Mouse (Mus musculus) hindbrain, embryonic 13.5 days (tissue): Measurements from ENCODE around the gene Olfr1274-ps. TPM values are rescaled to one million over a fixed set of nuclear protein-coding genes. Genes with fewer than 3 reads are reported as not detected.

ENCODE experiments used
- ATAC-seq: fragments of 200-750 bp; cut with Nextera tagmentation; 2 replicates; pipeline ENCODE4 v1.8.0; 2017; ENCODE audit warnings: moderate TSS enrichment; ENCODE audit not compliant: low FRiP score
- H3K27ac ChIP-seq: fragments of 300-500 bp; sonication (generic); 2 replicates; pipeline ENCODE4 v1.5.1; 2015; ENCODE audit warnings: inconsistent platforms, mild to moderate bottlenecking, moderate library complexity
- H3K27me3 ChIP-seq: fragments of 300-500 bp; sonication (generic); 2 replicates; pipeline ENCODE4 v1.6.1; 2015; ENCODE audit warnings: mild to moderate bottlenecking, inconsistent platforms
- H3K36me3 ChIP-seq: fragments of 300-500 bp; sonication (generic); 2 replicates; pipeline ENCODE4 v1.6.1; 2015; ENCODE audit warnings: mild to moderate bottlenecking, inconsistent platforms
- H3K4me1 ChIP-seq: fragments of 300-500 bp; sonication (generic); replicated peaks from 2 replicates; pipeline ENCODE4 v1.6.1; 2015; ENCODE audit warnings: inconsistent platforms
- H3K4me2 ChIP-seq: fragments of 300-500 bp; sonication (generic); 2 replicates; pipeline ENCODE4 v1.6.1; 2015; ENCODE audit warnings: inconsistent platforms, mild to moderate bottlenecking, moderate library complexity
- H3K4me3 ChIP-seq: fragments of 300-500 bp; sonication (generic); 2 replicates; pipeline ENCODE4 v1.5.1; 2015; ENCODE audit warnings: mild to moderate bottlenecking, inconsistent platforms
- H3K9ac ChIP-seq: fragments of 300-500 bp; sonication (generic); 2 replicates; pipeline ENCODE4 v1.6.1; 2015; ENCODE audit warnings: mild to moderate bottlenecking, inconsistent platforms
- H3K9me3 ChIP-seq: fragments of 300-500 bp; sonication (generic); 2 replicates; pipeline ENCODE4 v1.6.1; 2016; ENCODE audit warnings: inconsistent platforms
- WGBS: fragments of 180-500 bp; shearing (Covaris S2); methylation state at CpG from one replicate; pipeline ENCODE4 v1.1.7; 2015; 5-methylcytosine and 5-hydroxymethylcytosine counted together
- polyA plus RNA-seq: library from polyadenylated mRNA; unstranded; fragments of >200 nt; fragmentation: Nextera tagmentation; extraction: Ambion mirVana; gene quantifications from 2 replicates; pipeline ENCODE4 v1.2.1, GENCODE M21; 2015

The Olfr1274-ps gene
- polyA plus RNA-seq, 1 experiment from 2014 or later: not detected

DNA sequence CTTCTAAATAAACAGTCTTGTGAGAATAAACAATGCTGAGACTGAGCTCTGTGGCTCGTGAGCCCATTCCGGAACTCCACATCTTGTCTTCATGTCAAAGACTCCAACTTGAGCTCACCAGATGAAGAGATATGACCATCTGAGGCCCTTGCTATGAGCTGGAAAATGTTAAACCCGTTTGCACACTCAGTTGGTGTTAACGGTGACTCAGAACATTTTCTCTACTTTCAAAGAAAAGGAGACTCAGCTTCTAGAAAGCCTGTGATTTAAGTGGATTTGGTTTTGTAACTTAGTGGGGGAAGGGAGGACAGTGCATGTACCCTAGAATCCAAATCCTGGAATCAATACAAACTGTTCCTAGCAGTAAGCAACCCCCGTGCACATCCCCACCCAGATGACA, 45.3 kb downstream of the Olfr1274-ps start:
- no peak overlapping the region for H3K4me2 ChIP-seq
- H3K4me3 ChIP-seq: no peak overlapping the region
- no peak for ATAC-seq
- no peak overlapping the region for H3K27ac ChIP-seq
- H3K36me3 ChIP-seq: peaks cover 12% of the 10 kb centered on the region
- H3K9me3 ChIP-seq: no peaks in the 10 kb centered on the region
- H3K9ac ChIP-seq: no peak overlapping the region
- 83% methylated on average over 5 of the region's 5 CpGs for WGBS
- no peaks in the 10 kb centered on the region for H3K4me1 ChIP-seq
- H3K27me3 ChIP-seq: no peaks in the 10 kb centered on the region

DNA sequence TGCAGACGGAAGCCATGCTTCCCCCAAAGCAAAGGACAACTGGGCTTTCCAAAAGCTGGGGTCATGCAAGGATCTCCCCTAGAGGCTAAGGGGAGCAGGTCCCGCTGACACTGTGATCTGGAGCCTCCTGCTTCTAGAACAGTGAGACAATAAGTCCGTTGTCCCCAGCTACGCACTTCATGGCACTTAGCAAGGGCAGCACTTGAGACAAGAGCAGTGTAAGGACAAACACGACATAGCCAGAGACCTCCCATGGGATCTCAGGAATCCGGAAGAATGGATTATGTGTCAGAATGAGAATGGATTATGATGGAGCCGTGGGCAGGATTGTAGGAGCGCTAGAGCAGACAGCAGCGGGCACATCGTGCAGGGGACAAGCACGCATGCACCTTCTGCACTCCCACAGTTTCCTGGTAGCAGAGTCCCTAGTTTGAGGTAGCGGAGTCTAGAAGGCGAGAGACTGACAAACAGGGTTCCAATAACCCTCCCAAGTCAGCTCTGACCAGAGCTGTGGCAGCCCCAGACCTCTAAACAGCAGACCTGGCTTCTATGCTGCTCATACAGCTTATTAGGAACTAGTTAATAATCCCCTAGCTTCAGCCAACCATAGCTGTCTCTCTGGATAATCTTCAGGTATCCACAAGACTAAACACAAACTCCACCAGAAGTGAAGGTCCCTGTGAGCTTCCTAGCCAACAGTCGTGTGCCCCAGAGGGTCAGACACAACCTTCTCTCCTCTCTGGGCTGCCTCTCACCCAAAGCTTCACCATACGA, 50.7 kb downstream of the Olfr1274-ps start:
- no peak overlapping the region for H3K4me3 ChIP-seq
- H3K27ac ChIP-seq: no peak overlapping the region
- H3K9ac ChIP-seq: no peak overlapping the region
- no peaks in the 10 kb centered on the region for H3K27me3 ChIP-seq
- ATAC-seq: no peak
- no peaks in the 10 kb centered on the region for H3K4me1 ChIP-seq
- H3K36me3 ChIP-seq: peaks cover 51% of the 10 kb centered on the region
- no peak overlapping the region for H3K4me2 ChIP-seq
- no peaks in the 10 kb centered on the region for H3K9me3 ChIP-seq
- WGBS: 85% methylated on average over 15 of the region's 15 CpGs

DNA sequence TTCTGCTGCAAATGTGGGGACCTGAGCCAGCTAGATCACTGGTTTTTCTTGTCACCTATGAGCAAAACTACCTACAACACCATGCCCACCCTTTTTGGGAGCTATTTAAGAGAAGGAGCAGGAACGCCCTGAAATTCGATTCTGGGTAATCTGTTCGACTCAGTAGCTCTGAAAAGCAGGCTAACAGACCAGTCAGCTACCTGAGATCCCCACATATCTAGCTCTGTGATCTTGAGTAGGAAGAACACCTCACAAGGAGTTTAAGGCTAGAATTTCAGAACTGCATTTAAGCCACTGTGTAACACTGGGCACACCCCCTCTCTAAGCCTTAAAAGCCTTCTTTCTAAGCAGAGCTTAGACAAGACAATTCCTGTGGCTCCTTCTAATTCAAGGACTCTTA, 53.9 kb downstream of the Olfr1274-ps start:
- no peaks in the 10 kb centered on the region for H3K9me3 ChIP-seq
- H3K27ac ChIP-seq: no peak overlapping the region
- no peak overlapping the region for H3K4me3 ChIP-seq
- no peaks in the 10 kb centered on the region for H3K4me1 ChIP-seq
- H3K9ac ChIP-seq: no peak overlapping the region
- ATAC-seq: no peak
- peaks cover 71% of the 10 kb centered on the region for H3K36me3 ChIP-seq
- WGBS: 90% methylated on average over 3 of the region's 3 CpGs
- H3K27me3 ChIP-seq: no peaks in the 10 kb centered on the region
- no peak overlapping the region for H3K4me2 ChIP-seq

Other genes with a start within 250 kb of the Olfr1274-ps start
- gene Olfr1270, start 245.6 kb upstream of the Olfr1274-ps start, polyA plus RNA-seq: not detected in 2 replicates
- not detected in 2 replicates for gene Olfr1506, start 174.2 kb upstream of the Olfr1274-ps start, polyA plus RNA-seq
- gene Olfr142, start 141.1 kb upstream of the Olfr1274-ps start, polyA plus RNA-seq: not detected in 2 replicates
- not detected in 2 replicates for gene Olfr1271, start 127.7 kb upstream of the Olfr1274-ps start, polyA plus RNA-seq
- gene Olfr1272, start 105.8 kb upstream of the Olfr1274-ps start, polyA plus RNA-seq: not detected in 2 replicates
- not detected in 2 replicates for gene Gm13769, start 76.5 kb upstream of the Olfr1274-ps start, polyA plus RNA-seq
- 3.8 and 4.3 TPM in 2 replicates for gene Ptprj, start 182.0 kb downstream of the Olfr1274-ps start, polyA plus RNA-seq